Mouse (Mus musculus) spleen, adult 18-20 months (tissue): ENCODE measurements around the gene Ctdsp2.

ENCODE experiments used
- DNase-seq, 2 experiments: peaks; one replicate each; pipeline ENCODE4 v3.0.0; 2022; ENCODE audit warnings: mixed read lengths in 2 of 2

Gene Ctdsp2

GRCm38 (mm10) chr10:126978277-126978994, at the start of gene Ctdsp2:
Ctdsp2 (plus strand) TSS chr10:126978717.
- DNase-seq = peak; percentile 97 to 99

- DNase-seq = no peak
Measured at GRCm38 (mm10) chr10:126928819-126929206, 49.7 kb upstream of the Ctdsp2 start.

- DNase-seq = no peak
Measured at GRCm38 (mm10) chr10:126929543-126929942, 49.0 kb upstream of the Ctdsp2 start.

GRCm38 (mm10) chr10:126930270-126931121, 48.0 kb upstream of the Ctdsp2 start:
- DNase-seq = no peak

GRCm38 (mm10) chr10:126931123-126931759, 47.3 kb upstream of the Ctdsp2 start:
- DNase-seq = no peak

GRCm38 (mm10) chr10:126931760-126932139, 46.8 kb upstream of the Ctdsp2 start:
- no peak for DNase-seq

- DNase-seq = no peak
Measured at GRCm38 (mm10) chr10:126934561-126934960, 44.0 kb upstream of the Ctdsp2 start.

- no peak for DNase-seq
Measured at GRCm38 (mm10) chr10:126935121-126935520, 43.4 kb upstream of the Ctdsp2 start.

GRCm38 (mm10) chr10:126935556-126936381, 42.7 kb upstream of the Ctdsp2 start:
- no peak for DNase-seq

- no peak for DNase-seq
Measured at GRCm38 (mm10) chr10:126940949-126941348, 37.6 kb upstream of the Ctdsp2 start.

- no peak for DNase-seq
Measured at GRCm38 (mm10) chr10:126945531-126945930, 33.0 kb upstream of the Ctdsp2 start.

- no peak for DNase-seq
Measured at GRCm38 (mm10) chr10:126949824-126950223, 28.7 kb upstream of the Ctdsp2 start.

- no peak for DNase-seq
Measured at GRCm38 (mm10) chr10:126950572-126950971, 27.9 kb upstream of the Ctdsp2 start.

- DNase-seq = no peak
Measured at GRCm38 (mm10) chr10:126952375-126952774, 26.1 kb upstream of the Ctdsp2 start.

GRCm38 (mm10) chr10:126953029-126953471, 25.5 kb upstream of the Ctdsp2 start:
- DNase-seq = no peak

GRCm38 (mm10) chr10:126956692-126957358, 21.7 kb upstream of the Ctdsp2 start:
- no peak for DNase-seq

GRCm38 (mm10) chr10:126957359-126958107, 21.0 kb upstream of the Ctdsp2 start:
- no peak for DNase-seq

GRCm38 (mm10) chr10:126960496-126960895, 18.0 kb upstream of the Ctdsp2 start:
- DNase-seq = no peak

- DNase-seq = no peak
Measured at GRCm38 (mm10) chr10:126961757-126962156, 16.8 kb upstream of the Ctdsp2 start.

- DNase-seq = no peak
Measured at GRCm38 (mm10) chr10:126962271-126962965, 16.1 kb upstream of the Ctdsp2 start.

- no peak for DNase-seq
Measured at GRCm38 (mm10) chr10:126962966-126963330, 15.6 kb upstream of the Ctdsp2 start.
